Mouse (Mus musculus): ENCODE measurements at regions not wholly inside any gene's neighbourhood (a gene's known extent, or its start where the extent isn't known, plus 50 kb on each side); places are given as distances from the start of the nearest gene placed in this dataset.

- H3ac ChIP-seq (ENCODE audit: control insufficient read depth, insufficient read length): no peak overlapping the region
- H3K27me3 ChIP-seq (ENCODE audit: control insufficient read depth, insufficient read depth, insufficient read length): no peaks in the 10 kb centered on the region
- no peaks in the 10 kb centered on the region for H3K36me3 ChIP-seq (ENCODE audit: control insufficient read depth, insufficient read depth)
- no peak overlapping the region for H3K4me3 ChIP-seq
- no peaks in the 10 kb centered on the region for H3K79me2 ChIP-seq (ENCODE audit: control insufficient read depth, insufficient read depth)
- TF ChIP-seq MAX (IDR thresholded peaks at IDR 0.05; ENCODE audit: low read depth) (no peak), SRF (IDR thresholded peaks at IDR 0.05; ENCODE audit: control insufficient read depth, insufficient read length, low read depth) (no peak), E2F4 (IDR thresholded peaks at IDR 0.05; ENCODE audit: insufficient read depth) (no peak), POLR2AphosphoS2 (IDR thresholded peaks at IDR 0.05; ENCODE audit: insufficient read length, low read depth) (no peak), CEBPB (IDR thresholded peaks at IDR 0.05; ENCODE audit: insufficient read depth, poor library complexity, severe bottlenecking) (no peak), TCF3 (IDR thresholded peaks at IDR 0.05; ENCODE audit: insufficient read length, low read depth) (no peak), USF1 (IDR thresholded peaks at IDR 0.05; ENCODE audit: low read depth) (no peak), MYOD1 (IDR thresholded peaks at IDR 0.05; ENCODE audit: control insufficient read depth in 1 of 3, insufficient read length in 2 of 3, low read depth in 2 of 3) (no peak), POLR2A (IDR thresholded peaks at IDR 0.05; ENCODE audit: insufficient read length, low read depth) (no peak), REST (IDR thresholded peaks at IDR 0.05; ENCODE audit: insufficient read depth, insufficient read length) (no peak), TCF12 (IDR thresholded peaks at IDR 0.05; ENCODE audit: insufficient read depth, poor library complexity, severe bottlenecking) (no peak), MYOG (IDR thresholded peaks at IDR 0.05; ENCODE audit: control insufficient read depth in 1 of 3, insufficient read depth in 1 of 3, insufficient read length in 2 of 3, low read depth in 2 of 3) (no peak)
- H3K4me2 ChIP-seq (ENCODE audit: low read depth): no peak overlapping the region
Measured at GRCm38 (mm10) chr11:111568876-111569275, 502.9 kb downstream of the Kcnj2 start.

- TF ChIP-seq MYOD1 (IDR thresholded peaks at IDR 0.05; ENCODE audit: control insufficient read depth in 1 of 3, insufficient read length in 2 of 3, low read depth in 2 of 3) (no peak), TCF3 (IDR thresholded peaks at IDR 0.05; ENCODE audit: insufficient read length, low read depth) (no peak), MAX (IDR thresholded peaks at IDR 0.05; ENCODE audit: low read depth) (no peak), TCF12 (IDR thresholded peaks at IDR 0.05; ENCODE audit: insufficient read depth, poor library complexity, severe bottlenecking) (no peak), USF1 (IDR thresholded peaks at IDR 0.05; ENCODE audit: low read depth) (no peak), MYOG (IDR thresholded peaks at IDR 0.05; ENCODE audit: control insufficient read depth in 1 of 3, insufficient read depth in 1 of 3, insufficient read length in 2 of 3, low read depth in 2 of 3) (no peak), E2F4 (IDR thresholded peaks at IDR 0.05; ENCODE audit: insufficient read depth) (no peak), SRF (IDR thresholded peaks at IDR 0.05; ENCODE audit: control insufficient read depth, insufficient read length, low read depth) (no peak), POLR2A (IDR thresholded peaks at IDR 0.05; ENCODE audit: insufficient read length, low read depth) (no peak), POLR2AphosphoS2 (IDR thresholded peaks at IDR 0.05; ENCODE audit: insufficient read length, low read depth) (no peak), CEBPB (IDR thresholded peaks at IDR 0.05; ENCODE audit: insufficient read depth, poor library complexity, severe bottlenecking) (no peak), REST (IDR thresholded peaks at IDR 0.05; ENCODE audit: insufficient read depth, insufficient read length) (no peak)
- H3K36me3 ChIP-seq (ENCODE audit: control insufficient read depth, insufficient read depth): no peaks in the 10 kb centered on the region
- no peak overlapping the region for H3ac ChIP-seq (ENCODE audit: control insufficient read depth, insufficient read length)
- H3K4me2 ChIP-seq (ENCODE audit: low read depth): no peak overlapping the region
- no peaks in the 10 kb centered on the region for H3K79me2 ChIP-seq (ENCODE audit: control insufficient read depth, insufficient read depth)
- H3K4me3 ChIP-seq: no peak overlapping the region
- H3K27me3 ChIP-seq (ENCODE audit: control insufficient read depth, insufficient read depth, insufficient read length): no peaks in the 10 kb centered on the region
Measured at GRCm38 (mm10) chr11:111577883-111578282, 511.9 kb downstream of the Kcnj2 start.

GRCm38 (mm10) chr11:111582980-111583379, 517.0 kb downstream of the Kcnj2 start:
- no peaks in the 10 kb centered on the region for H3K27me3 ChIP-seq (ENCODE audit: control insufficient read depth, insufficient read depth, insufficient read length)
- no peaks in the 10 kb centered on the region for H3K79me2 ChIP-seq (ENCODE audit: control insufficient read depth, insufficient read depth)
- no peak overlapping the region for H3ac ChIP-seq (ENCODE audit: control insufficient read depth, insufficient read length)
- TF ChIP-seq POLR2A (IDR thresholded peaks at IDR 0.05; ENCODE audit: insufficient read length, low read depth) (no peak), CEBPB (IDR thresholded peaks at IDR 0.05; ENCODE audit: insufficient read depth, poor library complexity, severe bottlenecking) (no peak), MYOG (IDR thresholded peaks at IDR 0.05; ENCODE audit: control insufficient read depth in 1 of 3, insufficient read depth in 1 of 3, insufficient read length in 2 of 3, low read depth in 2 of 3) (no peak), TCF12 (IDR thresholded peaks at IDR 0.05; ENCODE audit: insufficient read depth, poor library complexity, severe bottlenecking) (no peak), E2F4 (IDR thresholded peaks at IDR 0.05; ENCODE audit: insufficient read depth) (no peak), USF1 (IDR thresholded peaks at IDR 0.05; ENCODE audit: low read depth) (no peak), SRF (IDR thresholded peaks at IDR 0.05; ENCODE audit: control insufficient read depth, insufficient read length, low read depth) (no peak), POLR2AphosphoS2 (IDR thresholded peaks at IDR 0.05; ENCODE audit: insufficient read length, low read depth) (no peak), MYOD1 (IDR thresholded peaks at IDR 0.05; ENCODE audit: control insufficient read depth in 1 of 3, insufficient read length in 2 of 3, low read depth in 2 of 3) (no peak), MAX (IDR thresholded peaks at IDR 0.05; ENCODE audit: low read depth) (no peak), REST (IDR thresholded peaks at IDR 0.05; ENCODE audit: insufficient read depth, insufficient read length) (no peak), TCF3 (IDR thresholded peaks at IDR 0.05; ENCODE audit: insufficient read length, low read depth) (no peak)
- no peak overlapping the region for H3K4me3 ChIP-seq
- no peaks in the 10 kb centered on the region for H3K36me3 ChIP-seq (ENCODE audit: control insufficient read depth, insufficient read depth)
- H3K4me2 ChIP-seq (ENCODE audit: low read depth): no peak overlapping the region

GRCm38 (mm10) chr11:111583606-111584005, 517.6 kb downstream of the Kcnj2 start:
- H3ac ChIP-seq (ENCODE audit: control insufficient read depth, insufficient read length): no peak overlapping the region
- no peaks in the 10 kb centered on the region for H3K27me3 ChIP-seq (ENCODE audit: control insufficient read depth, insufficient read depth, insufficient read length)
- H3K4me2 ChIP-seq (ENCODE audit: low read depth): no peak overlapping the region
- TF ChIP-seq REST (IDR thresholded peaks at IDR 0.05; ENCODE audit: insufficient read depth, insufficient read length) (no peak), MYOG (IDR thresholded peaks at IDR 0.05; ENCODE audit: control insufficient read depth in 1 of 3, insufficient read depth in 1 of 3, insufficient read length in 2 of 3, low read depth in 2 of 3) (no peak), MYOD1 (IDR thresholded peaks at IDR 0.05; ENCODE audit: control insufficient read depth in 1 of 3, insufficient read length in 2 of 3, low read depth in 2 of 3) (no peak), CEBPB (IDR thresholded peaks at IDR 0.05; ENCODE audit: insufficient read depth, poor library complexity, severe bottlenecking) (no peak), POLR2A (IDR thresholded peaks at IDR 0.05; ENCODE audit: insufficient read length, low read depth) (no peak), E2F4 (IDR thresholded peaks at IDR 0.05; ENCODE audit: insufficient read depth) (no peak), MAX (IDR thresholded peaks at IDR 0.05; ENCODE audit: low read depth) (no peak), SRF (IDR thresholded peaks at IDR 0.05; ENCODE audit: control insufficient read depth, insufficient read length, low read depth) (no peak), TCF3 (IDR thresholded peaks at IDR 0.05; ENCODE audit: insufficient read length, low read depth) (no peak), USF1 (IDR thresholded peaks at IDR 0.05; ENCODE audit: low read depth) (no peak), POLR2AphosphoS2 (IDR thresholded peaks at IDR 0.05; ENCODE audit: insufficient read length, low read depth) (no peak), TCF12 (IDR thresholded peaks at IDR 0.05; ENCODE audit: insufficient read depth, poor library complexity, severe bottlenecking) (no peak)
- no peak overlapping the region for H3K4me3 ChIP-seq
- H3K36me3 ChIP-seq (ENCODE audit: control insufficient read depth, insufficient read depth): no peaks in the 10 kb centered on the region
- no peaks in the 10 kb centered on the region for H3K79me2 ChIP-seq (ENCODE audit: control insufficient read depth, insufficient read depth)
